Mouse (Mus musculus): ENCODE measurements around the gene Ugt1a7c.

GRCm38 (mm10) chr1:88197443-88197842 lies 102.6 kb downstream of the Ugt1a7c start:
- TF ChIP-seq CTCF (IDR thresholded peaks at IDR 0.05 in 2 of 3, conservative IDR thresholded peaks at IDR 0.05 in 1 of 3; ENCODE audit: control insufficient read depth in 1 of 3, insufficient read depth in 1 of 3, low read depth in 2 of 3, low read length in 3 of 3, poor library complexity in 1 of 3, severe bottlenecking in 1 of 3) (no peak), USF1 (IDR thresholded peaks at IDR 0.05; ENCODE audit: low read depth, low read length) (no peak), ZC3H11A (IDR thresholded peaks at IDR 0.05; ENCODE audit: low read depth, low read length) (no peak), MAFK (IDR thresholded peaks at IDR 0.05; ENCODE audit: borderline replicate concordance, low read depth, low read length) (no peak), KAT2A (conservative IDR thresholded peaks at IDR 0.05; ENCODE audit: low read depth, low read length) (no peak), MYC (IDR thresholded peaks at IDR 0.05; ENCODE audit: low read depth, low read length) (no peak)
